Mouse (Mus musculus) heart, postnatal 10 days (tissue): ENCODE data around the gene Ipmk. TPM values are rescaled to one million over a fixed set of nuclear protein-coding genes. Genes with fewer than 3 reads are reported as not detected.
"Not testable (repeated sequence)": the region's sequence is repeated elsewhere in the genome, so short reads cannot be mapped to it uniquely, and the experiment has no call there.

ENCODE experiments used
- DNase-seq, 2 experiments: peaks; one replicate each; pipeline ENCODE4 v3.0.0; 2021
- intact Hi-C: fragments of 180-260 bp; cut with DNase I; formaldehyde crosslinking; loops from one replicate; pipeline ENCODE4 v1.15.1; 2025
- total RNA-seq, 2 experiments: library from RNA; stranded (reverse); gene quantifications; 2 replicates each; pipeline ENCODE4 v1.2.3; 2021

Ipmk gene
- total RNA-seq, 2 experiments from 2014 or later, result 14.9 to 15.0 TPM

DNA sequence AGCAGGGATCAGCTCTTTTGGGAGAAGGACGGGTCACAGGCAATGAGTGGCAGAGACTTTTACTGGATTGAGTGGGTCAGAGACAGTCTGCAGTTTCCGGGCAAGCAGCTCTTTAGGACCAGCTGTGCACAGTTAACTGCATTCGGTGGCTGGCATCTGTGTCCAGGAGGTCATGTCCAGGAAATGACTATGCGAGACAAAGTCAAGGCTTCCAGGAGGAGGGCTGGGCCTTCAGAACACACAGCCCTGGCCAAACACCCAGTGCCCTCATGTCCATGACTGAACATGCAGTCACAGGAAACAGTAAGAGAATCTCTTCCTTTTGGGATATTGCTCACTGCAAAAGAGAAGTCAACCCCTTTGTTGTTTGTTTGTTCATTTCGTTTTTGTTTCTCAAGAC, 62.4 kb downstream of the Ipmk start:
- intact Hi-C loops, result no loop called here
- no peak for DNase-seq

DNA sequence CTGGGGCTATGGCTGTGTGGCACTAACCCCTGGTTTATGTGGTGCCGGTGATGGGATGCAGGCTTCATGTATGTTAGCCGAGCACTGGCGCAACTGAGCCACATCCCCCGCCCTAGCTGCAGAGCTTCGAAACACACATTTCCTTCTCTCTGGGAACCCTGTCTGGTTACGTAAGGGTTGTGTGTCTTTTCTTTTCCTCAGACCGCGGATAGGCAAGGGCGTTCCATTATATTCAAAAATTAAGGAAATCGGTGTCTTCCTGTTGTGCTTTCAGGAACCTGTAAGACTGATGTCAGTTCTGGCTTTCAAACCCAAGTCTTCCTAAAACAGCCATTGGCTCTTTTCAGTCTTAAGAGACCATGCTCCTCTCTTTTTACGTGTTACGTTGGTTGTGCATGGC, 65.8 kb downstream of the Ipmk start:
- DNase-seq, result peak; percentile 4 to 5

DNA sequence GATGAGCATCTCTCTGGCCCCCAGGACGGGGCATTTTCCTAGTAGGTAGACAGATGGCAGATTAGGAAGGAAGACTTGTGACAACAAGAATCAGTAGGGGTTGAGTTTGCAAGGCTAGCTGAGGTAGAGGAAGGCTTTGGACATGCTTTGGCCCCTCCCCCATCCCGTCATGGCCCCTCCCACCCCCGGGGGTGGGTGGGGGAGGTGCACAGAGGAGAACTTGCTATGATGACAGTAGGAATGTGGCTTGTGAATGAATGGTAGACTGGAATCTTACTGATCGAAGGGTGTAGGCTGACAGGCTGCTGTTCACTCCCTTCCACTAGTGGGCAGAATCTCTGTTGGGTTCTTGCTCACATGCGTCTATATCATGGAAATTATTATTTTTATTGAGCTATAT, 74.0 kb downstream of the Ipmk start:
- intact Hi-C loops, result no loop called here
- DNase-seq, result no peak

More for the DNA sequence above, 65.8 kb downstream of the Ipmk start:
- intact Hi-C loops, result no loop called here

DNA sequence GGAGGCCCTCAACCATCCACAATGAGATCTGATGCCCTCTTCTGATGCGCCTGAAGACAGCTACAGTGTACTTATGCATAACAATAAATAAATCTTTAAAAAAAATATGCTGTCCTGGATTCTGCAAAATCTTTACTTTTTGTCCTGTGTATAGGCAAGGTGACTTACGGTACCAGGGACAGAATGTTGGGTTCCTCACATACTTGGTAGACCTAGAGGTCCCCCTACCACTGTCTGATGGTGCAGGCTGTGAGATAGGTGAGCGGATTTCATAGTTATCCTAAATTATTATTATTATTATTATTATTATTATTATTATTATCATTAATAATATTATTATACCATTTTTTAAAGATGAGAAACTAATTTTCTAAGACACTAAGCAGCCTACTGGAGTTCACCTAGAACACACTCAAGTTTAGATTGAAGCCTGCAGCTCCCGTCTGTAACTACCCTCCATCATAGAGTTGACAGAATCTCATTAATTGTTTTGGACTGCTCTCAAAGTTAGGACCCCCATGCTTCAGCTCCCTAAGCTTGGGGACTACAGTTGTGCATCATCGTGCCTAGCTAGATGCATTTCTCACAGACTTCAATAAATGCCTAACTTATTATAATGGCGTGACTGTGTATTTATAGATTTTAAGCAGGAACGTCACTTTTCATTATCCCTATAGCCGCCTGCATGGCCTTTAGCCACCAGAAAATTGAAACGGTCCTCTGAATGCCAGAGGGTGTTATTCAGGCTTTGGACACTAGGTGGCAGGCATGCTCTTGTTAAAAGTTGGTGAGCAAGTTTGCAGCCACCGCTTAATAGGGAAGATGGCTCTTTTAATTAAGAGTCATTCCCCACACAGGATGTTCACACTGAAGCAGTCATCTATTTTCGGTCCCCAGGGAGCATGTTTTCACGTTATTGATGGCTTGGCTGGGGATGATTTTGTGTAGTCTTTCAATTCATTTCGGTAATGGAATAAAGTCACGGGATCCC, 74.8 kb downstream of the Ipmk start:
- peak; percentile 53 to 68 for DNase-seq
- intact Hi-C loops, result no loop called here

DNA sequence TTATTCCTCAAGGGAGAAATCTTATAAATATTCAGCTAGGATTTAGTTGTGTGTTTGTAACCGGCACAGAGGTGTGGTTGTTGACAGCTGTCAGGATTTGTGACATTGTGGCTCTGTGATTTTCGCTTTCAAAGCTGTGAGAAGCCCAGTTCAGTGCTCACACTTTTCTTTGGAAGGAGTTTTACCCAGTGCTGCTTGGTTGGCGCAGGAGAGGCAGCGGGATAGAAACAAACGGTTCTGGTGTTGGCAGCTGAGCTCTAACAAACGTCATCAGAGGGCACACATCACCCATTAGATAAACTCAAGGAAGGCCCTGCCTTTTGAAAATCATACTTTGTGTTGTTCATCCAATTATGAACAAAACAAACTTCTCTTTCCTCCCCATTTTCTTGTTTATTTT, 79.2 kb downstream of the Ipmk start:
- intact Hi-C loops, result no loop called here
- DNase-seq, result no peak

DNA sequence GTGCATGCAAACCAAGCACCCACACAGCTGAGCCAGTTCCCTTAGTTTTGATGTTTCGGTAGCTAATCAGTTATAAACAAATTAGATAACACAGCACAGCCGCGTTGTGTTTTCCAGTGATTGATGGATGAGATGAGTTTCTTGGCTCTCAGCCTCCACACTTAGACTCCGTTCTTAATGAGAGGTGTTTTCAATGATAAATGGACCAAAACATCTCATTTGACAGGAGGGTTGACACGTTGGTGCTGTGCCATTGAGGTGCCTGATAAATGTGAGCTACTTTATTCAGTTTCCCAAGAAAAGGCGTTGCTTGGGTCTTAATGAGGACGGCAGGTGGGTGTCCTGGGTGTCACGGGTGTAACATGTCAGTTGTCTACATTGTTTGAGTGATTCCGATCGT, 79.8 kb downstream of the Ipmk start:
- intact Hi-C loops, result no loop called here
- DNase-seq, result no peak

DNA sequence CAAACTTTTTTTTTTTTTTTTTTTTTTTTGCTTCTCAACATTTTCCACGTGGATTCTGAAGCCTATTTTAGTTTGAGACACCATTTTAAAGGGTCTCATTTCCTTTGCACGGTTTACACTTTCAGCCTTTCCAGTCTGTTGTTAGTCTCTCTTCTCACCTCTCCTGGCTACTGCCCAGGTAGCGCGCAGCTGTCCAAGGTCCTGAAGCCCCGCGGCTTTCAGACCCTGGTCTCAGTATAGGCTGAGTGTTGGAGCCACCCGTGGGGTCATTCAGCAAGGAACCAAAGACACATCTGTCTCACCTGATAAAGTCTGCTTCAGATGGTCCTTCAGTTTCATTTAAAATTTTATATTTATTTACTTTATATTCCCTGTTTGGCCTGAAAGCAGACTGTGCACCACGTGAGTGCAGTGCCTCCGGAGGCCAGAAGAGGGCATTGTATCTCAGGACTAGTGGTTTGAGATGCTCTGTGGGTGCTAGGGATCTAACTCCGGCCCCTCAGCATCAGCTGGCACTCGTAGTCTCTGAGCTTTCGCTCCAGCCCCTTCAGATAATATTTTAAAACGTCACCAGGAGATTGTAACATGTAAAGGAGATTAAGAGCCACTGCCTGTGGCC, 80.8 kb downstream of the Ipmk start:
- peak; percentile 27 to 45 for DNase-seq
- intact Hi-C loops, result no loop called here

DNA sequence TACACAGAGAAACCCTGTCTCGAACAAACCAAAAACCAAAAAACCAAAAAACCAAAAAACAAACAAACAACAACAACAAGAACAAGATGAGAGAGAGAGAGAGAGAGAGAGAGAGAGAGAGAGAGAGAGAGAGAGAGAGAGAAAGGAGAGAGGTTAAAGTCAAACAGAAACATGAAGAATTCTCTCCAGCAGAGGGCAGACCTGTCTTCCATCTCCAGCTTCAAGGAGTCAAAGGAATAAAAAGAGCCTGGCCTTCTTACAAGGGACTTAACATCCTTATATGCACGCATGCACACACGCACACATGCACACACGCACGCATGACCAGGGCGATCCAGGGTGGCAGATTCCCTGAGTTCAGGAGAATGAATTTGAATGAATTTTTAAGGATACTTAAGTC, 83.1 kb downstream of the Ipmk start:
- intact Hi-C loops, result no loop called here
- no peak for DNase-seq

DNA sequence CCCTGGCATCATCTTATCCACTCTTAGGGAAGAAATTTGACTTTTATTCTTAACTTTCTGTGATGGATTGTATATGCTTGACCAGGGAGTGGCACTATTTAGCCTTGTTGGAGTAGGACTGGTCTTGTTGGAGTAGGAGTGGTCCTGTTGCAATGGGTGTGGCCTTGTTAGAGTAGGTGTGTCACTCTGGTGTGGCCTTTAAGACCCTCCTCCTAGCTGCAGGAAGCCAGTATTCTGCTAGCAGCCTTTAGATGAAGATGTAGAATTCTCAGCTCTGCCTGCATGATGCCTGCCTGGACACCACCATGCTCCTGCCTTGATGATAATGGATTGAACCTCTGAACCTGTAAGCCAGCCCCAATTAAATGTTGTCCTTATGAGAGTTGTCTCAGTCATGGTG, 95.5 kb downstream of the Ipmk start:
- DNase-seq, result no peak
- intact Hi-C loops, result no loop called here

DNA sequence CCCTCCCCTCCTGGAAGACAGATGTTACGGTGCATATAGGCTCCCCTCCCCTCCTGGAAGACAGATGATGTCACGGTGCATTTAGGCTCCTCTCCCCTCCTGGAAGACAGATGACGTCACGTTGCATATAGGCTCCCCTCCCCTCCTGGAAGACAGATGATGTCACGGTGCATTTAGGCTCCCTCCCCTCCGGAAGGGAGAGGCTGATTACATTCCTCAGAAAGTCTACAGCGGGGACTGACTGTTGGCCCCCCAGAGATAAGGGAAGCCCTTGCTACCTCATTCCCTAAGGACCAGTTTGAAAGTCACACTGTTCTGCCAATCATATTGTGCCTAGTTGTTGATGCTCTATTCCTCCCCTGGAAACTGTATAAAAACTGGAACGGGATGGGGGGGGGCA, 100.1 kb downstream of the Ipmk start:
- intact Hi-C loops, result no loop called here
- no peak for DNase-seq

DNA sequence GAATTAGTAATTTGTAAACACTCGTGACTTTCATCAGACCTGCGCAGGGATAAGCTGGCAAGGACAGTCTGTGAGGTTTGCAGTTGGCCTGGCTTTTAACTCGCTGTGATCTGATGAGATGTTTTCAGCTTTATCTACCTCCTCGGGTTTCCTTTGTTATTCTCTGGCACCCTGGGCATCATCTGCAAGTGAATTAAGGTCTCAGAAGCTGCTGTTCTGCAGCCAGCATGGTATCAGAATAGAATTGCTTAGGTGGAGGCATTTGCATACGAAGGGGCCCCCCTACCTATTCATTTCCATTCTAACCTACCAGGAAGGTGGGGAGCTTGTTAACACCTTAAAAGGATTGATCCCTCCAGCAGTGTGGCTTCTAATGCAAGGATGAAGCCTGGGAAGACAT, 100.7 kb downstream of the Ipmk start:
- intact Hi-C loops, result no loop called here
- no peak for DNase-seq

DNA sequence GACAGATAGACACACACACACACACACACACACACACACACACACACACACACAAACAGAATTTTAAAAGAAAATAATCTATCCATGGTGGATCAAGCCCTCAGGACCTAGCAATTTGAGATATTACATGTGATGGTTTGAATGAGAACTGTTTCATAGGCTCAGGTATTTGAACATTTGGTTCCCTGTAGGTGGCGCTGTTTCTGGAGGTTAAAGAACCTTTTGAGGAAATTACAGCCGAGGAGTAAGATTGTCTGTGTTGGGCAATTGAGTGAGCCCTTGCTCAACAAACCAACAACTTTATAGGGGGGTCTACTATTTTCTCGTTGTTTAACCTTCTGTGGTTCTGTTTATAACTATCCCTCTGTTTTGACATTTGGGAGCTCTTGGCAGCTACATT, 107.8 kb downstream of the Ipmk start:
- DNase-seq, result no peak
- intact Hi-C loops, result no loop called here

DNA sequence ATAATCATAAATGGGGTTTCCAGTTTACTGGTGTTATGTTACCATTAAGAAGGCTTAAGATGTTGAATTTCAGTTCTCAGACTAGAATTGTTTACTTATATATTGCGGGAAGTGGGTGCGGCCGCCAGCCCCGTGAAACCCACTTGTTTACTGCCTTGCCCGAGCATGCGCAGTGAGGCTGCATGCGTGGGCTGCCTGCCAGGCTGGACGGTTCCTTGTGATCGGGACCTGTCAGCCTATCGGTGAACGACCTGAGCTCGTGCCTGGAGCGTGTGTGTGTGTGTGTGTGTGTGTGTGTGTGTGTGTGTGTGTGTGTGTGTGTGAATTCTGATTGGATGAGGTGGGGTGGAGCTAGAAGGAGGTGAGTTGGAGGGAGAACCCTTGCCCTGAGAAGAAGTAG, 114.8 kb downstream of the Ipmk start:
- intact Hi-C loops, result not testable (repeated sequence)

DNA sequence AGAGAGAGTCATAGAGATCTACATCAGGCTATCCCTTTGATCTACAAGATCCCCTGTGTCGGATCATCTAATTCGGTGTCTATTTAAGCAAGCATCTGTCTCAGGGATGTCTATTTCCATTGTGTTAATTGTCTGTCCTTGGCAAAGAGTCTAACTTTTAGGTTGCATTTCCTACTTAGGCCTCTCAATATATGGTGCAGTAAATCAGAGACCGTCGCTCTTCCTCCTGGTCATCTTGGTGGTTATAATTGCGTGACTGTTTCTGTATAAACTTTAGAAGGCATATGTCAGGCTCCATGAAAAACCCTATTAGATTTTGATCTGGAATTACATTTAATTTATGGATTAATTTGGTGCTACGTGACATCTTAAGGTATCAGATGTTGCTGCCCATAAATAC, 116.9 kb downstream of the Ipmk start:
- intact Hi-C loops, result no loop called here

More for the DNA sequence above, 114.8 kb downstream of the Ipmk start:
- DNase-seq, result not testable (repeated sequence)

DNA sequence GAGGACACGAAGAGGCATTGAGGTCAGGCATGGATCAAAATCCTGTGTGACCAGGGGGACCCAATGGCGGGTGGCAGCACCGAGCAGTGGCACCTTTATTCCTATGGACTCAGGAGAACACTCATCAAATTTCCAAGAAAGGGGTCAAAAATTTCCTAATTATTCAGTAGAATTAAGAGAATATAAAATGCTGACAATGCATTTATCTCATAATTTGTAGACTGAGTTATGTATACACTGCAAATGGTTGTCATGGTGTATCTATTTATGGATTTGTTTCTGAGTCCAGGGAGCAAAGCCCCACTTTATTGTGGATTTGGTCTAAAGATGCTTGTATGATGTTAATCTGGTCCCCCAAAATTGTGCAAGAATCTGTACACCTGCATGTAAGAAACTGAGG, 120.8 kb downstream of the Ipmk start:
- no peak for DNase-seq
- intact Hi-C loops, result no loop called here

More for the DNA sequence above, 116.9 kb downstream of the Ipmk start:
- no peak for DNase-seq

DNA sequence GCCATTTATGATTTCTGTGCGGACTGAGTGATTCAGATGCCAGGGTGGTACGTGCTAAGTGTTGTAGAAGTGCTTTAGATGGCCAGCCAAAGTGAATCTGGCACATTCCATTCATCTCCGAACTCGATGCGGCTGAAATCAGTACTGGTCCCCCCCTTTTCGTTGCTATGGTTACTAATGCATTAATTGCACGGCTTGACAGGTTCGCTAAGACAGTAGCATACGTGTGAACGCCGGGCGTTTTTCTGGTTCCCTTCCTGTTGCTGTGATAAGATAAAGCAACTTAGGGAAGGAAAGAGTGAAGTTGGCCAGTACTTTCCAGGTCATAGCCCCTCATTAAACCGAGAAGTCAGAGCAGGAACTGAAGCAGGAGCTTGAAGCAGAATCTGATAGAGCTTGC, 122.2 kb downstream of the Ipmk start:
- DNase-seq, result no peak
- intact Hi-C loops, result no loop called here

DNA sequence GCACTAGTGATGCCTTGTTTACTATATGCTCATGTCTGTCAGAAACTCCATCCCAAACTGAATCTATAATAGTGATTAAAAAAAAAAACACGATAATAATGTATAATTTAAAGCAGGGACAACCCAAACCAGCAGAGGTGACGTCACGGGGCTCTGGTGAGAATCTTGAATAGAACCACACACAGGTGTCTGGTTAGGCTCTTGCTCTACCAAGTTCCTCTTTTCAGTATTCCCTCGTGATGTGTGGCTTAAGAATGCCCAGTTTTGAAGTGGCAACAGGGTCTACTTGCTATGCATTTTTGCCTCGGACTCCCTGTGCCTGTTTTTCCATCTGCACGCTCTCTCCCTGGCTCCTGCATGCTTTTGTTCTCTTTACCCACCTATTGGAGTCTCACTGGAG, 124.5 kb downstream of the Ipmk start:
- intact Hi-C loops, result no loop called here
- DNase-seq, result no peak

DNA sequence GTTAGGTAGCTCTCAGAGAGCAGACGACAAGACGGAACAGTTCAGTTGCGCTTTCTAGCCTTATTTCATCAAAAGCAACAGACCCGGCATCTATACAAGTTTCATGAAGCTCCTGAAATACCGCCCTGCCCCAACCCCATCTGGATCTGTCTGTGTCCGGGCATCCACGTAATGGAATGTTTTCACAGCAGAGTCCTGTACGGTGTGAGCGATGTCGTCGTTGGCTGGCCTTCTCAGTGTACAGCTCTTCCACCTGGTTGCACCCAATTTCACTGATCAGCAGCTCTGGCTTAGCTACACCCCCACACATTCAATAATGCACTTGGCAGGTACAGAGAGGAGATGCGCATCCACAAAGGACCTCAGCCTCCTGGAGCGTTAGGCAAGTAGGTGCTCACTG, 126.0 kb downstream of the Ipmk start:
- no peak for DNase-seq
- intact Hi-C loops, result no loop called here

DNA sequence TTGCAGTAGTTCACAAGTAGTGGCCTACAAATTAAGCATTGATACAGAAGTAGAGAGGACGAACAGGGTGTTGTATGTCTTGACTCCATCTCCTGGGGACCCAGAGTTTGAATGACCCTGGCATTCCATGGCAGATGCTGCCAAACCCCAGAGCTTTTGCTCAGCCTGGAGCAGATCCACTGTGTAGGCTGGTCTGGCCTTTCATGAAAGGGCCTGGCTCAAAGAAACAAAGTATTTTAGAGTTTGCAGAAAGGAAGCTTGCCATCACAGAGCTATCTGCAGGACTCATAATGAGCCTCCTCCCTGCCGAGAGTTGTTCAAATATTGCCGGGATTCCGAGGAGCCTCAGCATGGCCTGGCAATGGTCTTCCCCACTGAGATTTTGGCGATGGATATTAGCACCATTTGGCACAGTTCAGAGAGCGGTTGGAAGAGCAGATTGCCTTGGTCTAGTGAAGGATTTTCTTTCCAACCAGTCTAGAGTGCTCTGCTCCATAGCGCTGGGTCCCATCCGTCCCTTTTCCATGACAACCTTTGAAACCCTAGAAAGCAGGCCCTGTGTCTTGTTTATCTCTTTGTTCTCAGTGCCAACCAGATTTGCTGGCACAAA, 129.0 kb downstream of the Ipmk start:
- intact Hi-C loops, result no loop called here
- DNase-seq, result no peak

DNA sequence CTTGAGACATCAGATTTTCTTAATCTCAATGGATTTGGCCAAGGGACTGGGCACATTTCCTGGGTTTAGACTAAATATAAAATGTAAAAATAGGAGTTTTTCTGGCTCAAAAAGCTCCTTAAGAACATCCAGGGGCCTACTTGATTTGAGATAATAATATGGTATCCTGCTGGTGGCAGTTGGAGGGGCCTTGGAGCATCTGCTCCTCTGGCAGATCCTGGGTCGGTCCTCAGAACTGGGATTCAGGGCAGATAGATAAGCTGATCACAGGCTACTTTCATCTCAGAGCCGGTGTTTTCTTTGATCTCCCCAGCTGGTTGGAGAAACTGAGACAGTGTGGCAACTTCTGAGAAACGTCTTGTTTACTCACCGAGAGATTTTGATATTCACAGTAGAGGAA, 129.6 kb downstream of the Ipmk start:
- intact Hi-C loops, result no loop called here
- no peak for DNase-seq

DNA sequence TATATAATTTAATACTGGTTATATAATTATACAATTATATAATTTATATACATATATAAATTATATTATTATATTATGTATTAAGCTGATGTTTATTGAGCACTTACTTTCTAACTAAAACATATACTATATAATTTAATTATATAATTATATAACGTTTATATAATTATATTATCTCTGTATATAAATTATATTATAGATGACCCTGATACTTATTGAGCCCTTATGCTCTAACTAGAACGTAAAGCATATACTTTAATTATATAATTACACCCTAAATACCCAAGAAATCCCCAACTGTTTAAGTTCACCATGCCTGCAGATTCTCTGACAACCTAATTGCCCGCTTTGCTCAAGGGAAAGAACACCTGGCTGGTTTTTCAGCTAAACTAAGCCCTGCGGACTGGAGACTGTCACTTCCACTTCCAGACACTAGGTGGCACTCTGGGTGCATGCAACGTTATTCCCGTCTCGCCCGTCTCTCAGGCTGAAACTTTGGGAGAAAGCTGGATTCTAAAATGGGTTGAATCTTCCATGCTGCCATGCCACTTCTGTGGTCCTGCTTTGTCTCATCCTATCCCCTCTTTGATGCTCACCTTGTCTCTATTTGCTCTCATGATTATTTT, 132.2 kb downstream of the Ipmk start:
- intact Hi-C loops, result no loop called here
- DNase-seq, result peak; percentile 69 to 78
